Mouse (Mus musculus): Measurements from ENCODE around the gene Nkd1.

Nkd1 gene

DNA sequence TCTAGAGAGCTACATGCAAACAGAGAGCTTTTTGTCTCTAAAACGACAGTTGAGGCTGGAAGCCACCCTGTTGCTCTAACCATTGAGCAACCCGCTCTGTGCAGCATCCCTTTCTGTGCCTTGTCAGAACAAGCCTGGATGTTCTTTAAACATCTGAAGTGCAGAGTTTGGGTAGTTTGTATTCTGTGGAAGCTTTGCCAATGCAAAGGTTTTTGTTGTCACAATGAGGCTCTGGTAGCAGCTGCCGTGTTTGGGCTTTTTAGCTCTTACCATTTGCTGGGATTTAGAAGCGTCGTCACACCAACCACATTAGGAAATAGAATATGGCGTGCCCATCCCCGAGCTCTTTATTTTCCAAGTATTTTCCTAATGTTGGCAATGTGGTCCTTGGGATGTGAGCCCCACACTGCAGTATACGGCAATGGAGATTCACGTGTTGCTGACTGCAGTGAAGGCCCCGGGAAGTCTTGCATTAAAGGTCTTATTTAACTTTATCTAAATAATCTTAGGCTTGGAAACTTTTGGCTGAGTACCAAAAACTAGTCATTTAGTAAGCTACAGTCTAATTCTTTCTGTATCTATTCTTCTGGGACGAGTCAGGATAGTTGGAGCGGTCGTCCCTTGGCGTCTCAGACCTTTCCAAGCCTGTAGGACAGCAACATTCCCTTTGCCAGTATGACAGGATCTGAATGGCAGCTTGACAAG is 51.9 kb downstream of the Nkd1 start:
- no peak for DNase-seq (ENCODE audit: low spot score)

DNA sequence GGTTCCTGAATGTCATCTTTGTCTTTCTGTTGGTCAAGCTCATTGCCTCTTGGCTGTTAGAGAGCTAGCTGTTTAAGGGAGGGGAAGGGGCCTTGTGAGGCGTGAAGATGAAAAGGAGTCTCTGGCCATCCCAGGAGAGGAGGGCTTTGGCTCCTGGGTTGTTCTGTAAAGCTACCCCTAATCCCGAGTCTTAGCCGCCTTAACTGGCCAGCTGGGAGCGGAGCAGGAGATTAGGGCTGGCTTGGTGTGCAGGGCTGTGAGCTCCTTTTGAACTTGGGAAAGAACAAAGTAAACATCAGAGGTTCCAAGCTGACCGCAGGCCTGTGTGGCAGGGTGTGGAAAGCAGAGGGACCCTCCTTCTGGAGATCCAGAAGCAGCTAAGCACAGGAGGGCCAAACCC is 53.8 kb downstream of the Nkd1 start:
- DNase-seq (ENCODE audit: low spot score) = no peak

DNA sequence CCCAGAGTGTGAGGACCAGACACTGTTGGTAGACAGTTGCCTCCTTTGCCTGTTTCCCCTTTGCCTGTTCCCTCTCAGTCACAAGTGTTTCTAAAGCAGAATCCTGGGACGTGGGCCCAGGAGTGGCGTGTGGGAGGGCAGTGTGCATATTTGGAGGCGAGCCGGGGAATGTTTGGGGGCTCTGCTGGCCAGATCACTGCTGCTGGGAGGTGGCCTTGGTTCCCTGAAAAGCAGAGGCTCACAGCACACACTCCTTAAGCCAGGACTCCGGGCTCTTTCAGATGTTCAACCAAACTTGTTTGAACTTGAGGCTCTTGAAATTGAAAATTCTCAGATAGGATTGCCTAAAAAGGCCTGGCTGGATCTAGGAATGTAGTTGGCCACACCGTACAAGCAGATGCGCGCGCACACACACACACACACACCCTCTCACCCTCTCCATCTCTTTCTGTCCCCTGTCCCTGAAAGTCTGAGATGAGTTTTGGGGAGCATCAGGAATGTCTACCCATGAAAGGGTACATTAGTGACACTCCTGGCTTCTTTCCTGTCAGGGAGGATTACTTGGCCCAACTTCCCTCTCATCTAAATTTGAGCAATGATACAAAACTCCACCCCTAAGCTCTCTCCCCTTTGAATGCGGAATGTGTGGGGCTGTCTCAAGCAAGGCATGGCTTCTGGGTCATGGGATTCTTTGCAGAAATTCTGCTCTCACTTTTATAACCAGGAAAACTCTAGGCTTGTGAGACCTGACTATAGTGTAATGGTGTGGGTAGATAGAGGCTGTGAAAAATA is 55.4 kb downstream of the Nkd1 start:
- DNase-seq (ENCODE audit: low spot score) = no peak

GRCm38 (mm10) chr8:88577666-88578065 is 56.5 kb downstream of the Nkd1 start:
- no peak for DNase-seq (ENCODE audit: low spot score)

DNA sequence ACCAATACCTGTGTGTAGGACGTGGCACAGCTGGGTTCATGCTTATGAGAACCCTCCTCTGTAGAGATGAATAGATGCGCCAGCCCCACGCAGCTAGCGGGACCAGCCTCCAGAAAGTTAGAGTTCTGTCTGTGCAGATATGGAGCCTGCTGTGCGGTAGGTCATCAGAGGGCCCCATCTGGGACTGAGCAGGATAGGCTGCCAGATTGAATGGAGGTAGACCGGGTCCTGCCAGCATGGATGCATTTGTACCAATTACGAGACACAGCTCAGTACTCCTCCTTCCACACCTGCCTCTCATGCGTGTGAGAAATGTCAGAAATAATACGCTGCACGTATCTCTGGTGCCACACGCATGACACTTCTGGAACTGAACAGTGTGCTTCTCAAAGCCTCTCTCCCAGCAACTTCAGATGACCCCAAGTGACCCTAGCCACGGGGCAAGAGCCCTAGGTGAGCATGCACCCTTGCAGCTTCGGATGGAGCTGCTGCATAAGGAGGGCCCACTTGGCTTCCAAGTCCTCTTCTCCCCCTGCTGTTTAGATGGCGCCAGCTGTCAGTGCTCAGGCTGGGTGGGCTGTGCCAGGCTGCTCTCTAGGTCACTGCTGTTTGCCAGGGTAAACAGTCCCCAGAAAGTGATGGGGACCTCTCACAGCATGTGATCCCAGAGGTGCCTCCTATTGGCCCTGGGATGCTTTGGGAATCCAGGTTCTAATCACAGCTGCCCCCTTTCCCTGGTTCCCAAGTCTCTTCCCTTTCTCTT is 57.4 kb downstream of the Nkd1 start:
- DNase-seq (ENCODE audit: low spot score) = no peak

GRCm38 (mm10) chr8:88579246-88579645 is 58.1 kb downstream of the Nkd1 start:
- no peak for DNase-seq (ENCODE audit: low spot score)

- no peak for DNase-seq (ENCODE audit: low spot score)
Measured at GRCm38 (mm10) chr8:88579668-88580330, 58.6 kb downstream of the Nkd1 start.

- DNase-seq (ENCODE audit: low spot score) = no peak
Measured at GRCm38 (mm10) chr8:88580785-88581184, 59.6 kb downstream of the Nkd1 start.

DNA sequence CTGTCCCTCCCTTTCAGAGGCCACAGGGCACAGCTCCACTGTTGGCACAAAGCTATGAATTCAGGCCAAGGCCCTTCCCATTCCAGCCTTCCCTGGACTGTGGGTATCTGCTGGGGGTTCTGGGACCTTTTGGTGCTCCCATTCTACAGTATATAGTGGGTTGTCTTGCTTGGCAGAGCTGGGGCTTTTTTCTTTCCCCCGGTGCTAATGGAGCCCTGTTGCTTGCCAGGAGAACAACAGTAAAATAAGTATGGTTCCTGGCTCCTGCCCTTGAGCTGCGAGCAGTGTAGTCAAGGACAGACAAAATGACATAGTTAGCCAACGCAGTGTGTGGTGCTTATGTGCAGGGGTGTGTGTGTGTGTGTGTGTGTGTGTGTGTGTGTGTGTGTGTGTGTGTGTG is 62.7 kb downstream of the Nkd1 start:
- DNase-seq (ENCODE audit: low spot score) = no peak

- DNase-seq (ENCODE audit: low spot score) = no peak
Measured at GRCm38 (mm10) chr8:88588205-88588889, 67.2 kb downstream of the Nkd1 start.

DNA sequence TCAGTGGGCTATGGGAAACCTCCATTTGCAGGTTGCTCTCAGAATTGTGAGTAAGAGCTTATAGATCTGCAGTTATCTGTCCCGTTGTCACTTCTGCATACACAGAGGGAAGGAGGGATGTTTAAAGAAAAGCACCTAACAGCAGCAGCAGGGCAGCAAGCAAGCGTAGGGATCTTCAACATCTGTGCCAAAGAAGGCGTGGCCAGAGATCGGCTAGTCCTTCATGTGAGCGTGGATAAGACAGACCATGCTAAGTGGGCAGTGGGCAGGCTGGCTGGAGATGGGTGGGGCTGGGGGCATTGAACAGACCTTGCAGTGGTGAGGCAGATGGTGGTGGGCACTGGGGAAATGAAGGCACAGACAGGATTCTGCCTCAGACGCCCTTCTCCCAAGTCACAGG is 69.1 kb downstream of the Nkd1 start:
- no peak for DNase-seq (ENCODE audit: low spot score)

- no peak for DNase-seq (ENCODE audit: low spot score)
Measured at GRCm38 (mm10) chr8:88593947-88594346, 72.8 kb downstream of the Nkd1 start.

DNA sequence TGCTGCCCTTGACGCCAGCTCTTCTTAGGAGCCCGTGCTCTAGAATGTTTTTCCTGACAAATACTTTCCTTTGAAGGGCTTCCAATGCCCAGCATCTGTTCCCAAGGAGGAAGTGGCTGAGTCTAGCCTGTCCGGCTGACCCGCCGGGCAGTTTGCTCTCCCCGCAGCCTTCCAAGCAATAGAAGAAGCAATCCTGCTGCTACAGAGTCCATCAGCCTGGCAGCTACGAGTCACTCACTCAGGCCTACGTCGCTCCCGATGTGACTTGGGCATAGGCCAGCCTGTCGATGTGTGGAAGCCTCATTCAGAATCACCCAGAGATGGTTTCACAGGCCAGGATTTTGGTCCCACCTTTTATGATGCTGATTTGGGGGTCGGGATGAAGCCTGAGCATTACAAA is 74.9 kb downstream of the Nkd1 start:
- no peak for DNase-seq (ENCODE audit: low spot score)

DNA sequence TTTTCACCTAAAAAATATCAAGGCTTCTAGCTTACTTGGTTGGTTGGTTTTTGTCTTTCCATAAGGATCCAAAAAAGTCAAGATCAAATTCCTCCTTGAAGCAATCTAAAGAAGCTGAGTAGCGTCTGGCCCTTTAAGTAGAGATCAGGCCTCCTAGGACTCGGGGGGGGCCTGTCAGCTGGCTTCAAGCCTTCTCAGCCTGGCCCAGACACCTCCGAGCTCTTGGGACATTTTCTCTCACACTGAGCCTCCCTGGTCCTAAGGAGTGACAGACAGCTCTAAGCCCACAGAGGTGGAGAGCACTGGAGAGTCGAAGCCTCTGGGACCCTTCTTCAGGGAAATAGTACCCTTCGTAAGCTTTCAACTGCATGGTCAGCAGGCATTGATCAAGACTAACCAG is 77.4 kb downstream of the Nkd1 start:
- no peak for DNase-seq (ENCODE audit: low spot score)

DNA sequence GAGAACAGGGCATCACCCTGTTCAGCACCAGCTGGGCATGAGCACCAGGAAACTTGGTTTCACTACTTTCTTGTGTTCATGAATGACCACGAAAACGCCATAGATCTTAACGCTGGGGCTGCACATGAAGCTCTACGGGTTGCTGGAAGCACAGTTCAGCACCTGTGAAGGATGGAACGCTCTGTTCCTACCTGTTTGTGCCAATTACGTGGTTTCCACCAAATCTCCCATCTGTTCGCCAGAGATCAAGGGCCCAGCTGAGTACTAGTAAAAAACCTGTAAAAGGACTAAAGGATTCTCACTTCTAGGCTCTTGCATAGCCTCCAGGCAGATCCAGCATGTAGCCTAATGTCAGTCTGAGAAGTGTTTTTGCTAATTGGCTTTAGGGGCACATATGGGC is 78.3 kb downstream of the Nkd1 start:
- DNase-seq (ENCODE audit: low spot score) = no peak

DNA sequence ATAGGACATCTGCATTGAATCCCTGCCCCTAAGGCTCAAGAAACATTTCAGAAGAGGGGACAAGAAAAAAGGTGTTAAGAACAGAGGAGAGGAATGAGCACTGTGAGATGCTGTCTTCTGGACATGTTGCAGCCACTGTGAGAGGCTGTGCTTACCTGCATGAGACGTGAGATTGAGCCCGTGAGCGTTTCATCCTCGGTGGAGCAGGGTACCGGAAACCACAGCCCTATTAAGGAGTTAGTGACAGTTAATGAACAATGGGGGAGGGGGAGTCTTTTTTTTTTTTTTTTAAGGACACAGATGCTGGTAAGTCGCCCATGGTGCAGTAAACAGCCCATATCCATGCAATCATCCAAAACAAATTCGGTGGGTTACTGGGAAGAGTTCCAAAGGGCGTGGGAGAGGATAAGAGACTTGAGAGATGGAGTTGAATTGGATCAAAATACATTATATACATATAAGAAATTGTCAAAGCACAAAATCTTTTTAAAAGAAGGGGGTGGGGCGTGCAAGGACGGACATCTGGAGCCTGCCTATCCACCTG is 82.4 kb downstream of the Nkd1 start:
- no peak for DNase-seq (ENCODE audit: low spot score)

DNA sequence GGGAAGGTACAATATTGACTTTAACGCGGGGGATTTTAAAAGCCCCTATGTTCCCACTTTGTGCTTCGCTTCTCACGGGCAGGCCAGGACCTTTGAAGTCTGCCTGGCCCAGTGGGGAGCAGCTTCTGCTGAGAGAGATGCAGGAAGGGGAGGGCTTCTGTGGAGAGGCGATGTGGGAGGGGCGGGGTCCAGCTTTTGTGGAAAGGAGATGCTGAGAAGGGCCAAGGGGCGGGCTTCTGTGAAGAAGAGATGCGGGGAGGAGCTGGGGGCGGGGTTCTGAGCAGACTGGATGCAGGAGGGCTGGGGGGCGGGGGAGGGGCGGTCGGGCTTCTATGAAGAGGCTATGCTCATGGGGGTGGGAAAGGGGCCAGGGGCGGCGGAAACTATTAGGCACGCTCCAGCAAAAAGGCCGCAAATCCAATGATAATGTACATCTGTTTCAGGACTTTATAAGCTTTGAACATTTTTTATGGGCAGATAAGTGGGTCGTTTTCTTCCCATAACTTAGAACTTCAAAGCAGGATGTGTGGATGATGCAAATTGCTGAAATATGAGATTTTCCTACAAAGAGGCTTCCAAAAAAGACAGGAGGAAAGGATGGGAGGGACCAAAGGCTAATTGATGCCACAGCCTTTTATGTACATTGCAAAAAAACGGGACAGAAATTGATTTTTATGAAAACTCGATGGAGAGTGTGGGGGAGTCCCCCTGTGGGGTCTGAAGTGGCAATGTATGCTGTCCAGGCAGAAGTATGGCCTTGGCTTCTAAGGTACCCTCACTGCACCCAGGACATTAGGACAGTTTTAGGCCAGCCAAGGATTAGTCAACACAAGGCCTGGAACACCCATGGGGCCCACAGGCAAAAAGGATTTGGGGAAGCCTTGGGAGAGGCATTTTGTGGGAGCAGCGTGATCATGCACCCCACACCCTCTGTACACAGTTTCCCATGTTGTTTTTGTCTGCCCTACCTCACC is 83.2 kb downstream of the Nkd1 start:
- peak; percentile 90 for DNase-seq (ENCODE audit: low spot score)

- DNase-seq (ENCODE audit: low spot score) = peak; percentile 41
Measured at GRCm38 (mm10) chr8:88605361-88606040, 84.3 kb downstream of the Nkd1 start.

DNA sequence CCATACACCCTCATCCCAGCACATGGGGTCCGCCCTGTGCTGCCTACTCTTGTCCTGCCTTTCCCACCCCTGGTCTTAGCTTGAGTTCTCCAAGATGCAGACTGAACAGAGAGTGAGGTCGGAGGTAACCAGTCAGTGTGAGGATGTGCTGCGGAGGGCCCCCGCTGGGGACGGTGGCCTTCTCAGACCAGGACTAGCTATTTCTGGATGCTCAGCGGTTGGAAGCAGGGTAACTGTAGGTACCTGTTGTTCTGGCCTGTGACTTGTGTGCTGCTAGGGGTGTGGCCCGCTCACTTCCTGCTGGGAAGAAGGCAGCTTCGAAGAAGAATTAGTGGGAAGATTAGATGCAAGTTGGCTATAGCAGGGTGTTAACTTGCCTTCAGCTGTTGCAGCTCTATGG is 87.9 kb downstream of the Nkd1 start:
- DNase-seq (ENCODE audit: low spot score) = no peak

- DNase-seq (ENCODE audit: low spot score) = no peak
Measured at GRCm38 (mm10) chr8:88610271-88610670, 89.1 kb downstream of the Nkd1 start.

Measured in embryo, embryonic 10 days (tissue).